Mouse (Mus musculus) testis, postnatal 10 days (tissue): ENCODE results near the gene Dgcr8.
"Not testable (repeated sequence)": the region's sequence is repeated elsewhere in the genome, so short reads cannot be mapped to it uniquely, and the experiment has no call there.

Experiments
- DNase-seq: peaks from one replicate; pipeline ENCODE4 v3.0.0; 2021; ENCODE audit warnings: low spot score

Dgcr8 gene

GRCm38 (mm10) chr16:18289067-18289588 is at the start of gene Dgcr8:
Gene Dgcr8 (minus strand): TSS chr16:18289246.
- peak; percentile 97 for DNase-seq

GRCm38 (mm10) chr16:18337261-18337660 is 48.2 kb upstream of the Dgcr8 start:
- no peak for DNase-seq

- DNase-seq, result no peak
These were observed 46.9 kb upstream of the Dgcr8 start for GRCm38 (mm10) chr16:18335981-18336380.

GRCm38 (mm10) chr16:18333976-18334375 is 44.9 kb upstream of the Dgcr8 start:
- DNase-seq, result no peak

GRCm38 (mm10) chr16:18328524-18328923 is 39.5 kb upstream of the Dgcr8 start:
- DNase-seq, result no peak

GRCm38 (mm10) chr16:18327936-18328335 is 38.9 kb upstream of the Dgcr8 start:
- no peak for DNase-seq

- no peak for DNase-seq
These were observed 36.7 kb upstream of the Dgcr8 start for GRCm38 (mm10) chr16:18325741-18326140.

- DNase-seq, result no peak
These were observed 35.0 kb upstream of the Dgcr8 start for GRCm38 (mm10) chr16:18324031-18324430.

- no peak for DNase-seq
These were observed 34.4 kb upstream of the Dgcr8 start for GRCm38 (mm10) chr16:18323460-18323859.

- DNase-seq, result no peak
These were observed 32.4 kb upstream of the Dgcr8 start for GRCm38 (mm10) chr16:18321443-18321842.

- DNase-seq, result no peak
These were observed 29.9 kb upstream of the Dgcr8 start for GRCm38 (mm10) chr16:18318992-18319391.

- no peak for DNase-seq
These were observed 19.1 kb upstream of the Dgcr8 start for GRCm38 (mm10) chr16:18308159-18308558.

- DNase-seq, result not testable (repeated sequence)
These were observed 568 bp upstream of the Dgcr8 start for GRCm38 (mm10) chr16:18289614-18290013.

- peak; percentile 86 for DNase-seq
These were observed 425 bp downstream of the Dgcr8 start for GRCm38 (mm10) chr16:18288581-18289061.

GRCm38 (mm10) chr16:18288166-18288565 is 880 bp downstream of the Dgcr8 start:
- DNase-seq, result no peak

- no peak for DNase-seq
These were observed 13.9 kb downstream of the Dgcr8 start for GRCm38 (mm10) chr16:18275166-18275565.

- DNase-seq, result no peak
These were observed 20.9 kb downstream of the Dgcr8 start for GRCm38 (mm10) chr16:18268182-18268581.

GRCm38 (mm10) chr16:18265024-18265423 is 24.0 kb downstream of the Dgcr8 start:
- no peak for DNase-seq

- DNase-seq, result no peak
These were observed 30.8 kb downstream of the Dgcr8 start, which contains the start of gene Gm49776 for GRCm38 (mm10) chr16:18258221-18258620. Gene Gm49776 (minus strand): TSS chr16:18258321.

- DNase-seq, result no peak
These were observed 35.2 kb downstream of the Dgcr8 start for GRCm38 (mm10) chr16:18253866-18254265.

GRCm38 (mm10) chr16:18252736-18253135 is 36.3 kb downstream of the Dgcr8 start:
- no peak for DNase-seq

- DNase-seq, result no peak
These were observed 37.9 kb downstream of the Dgcr8 start for GRCm38 (mm10) chr16:18250828-18251790.

- DNase-seq, result no peak
These were observed 38.8 kb downstream of the Dgcr8 start for GRCm38 (mm10) chr16:18250231-18250630.
